Mouse (Mus musculus): ENCODE data around the gene Ier5. TPM values are rescaled to one million over a fixed set of nuclear protein-coding genes. Genes with fewer than 3 reads are reported as not detected.

Gene Ier5
- total and polyA plus RNA-seq, 2 experiments, result 2.6 to 2.8 TPM

- H3K9ac ChIP-seq (ENCODE audit: low read depth, low read length), result no peak overlapping the region
- no peak overlapping the region for H3K27ac ChIP-seq (replicated peaks; ENCODE audit: insufficient read depth, low read depth, low read length)
- 91% methylated on average over 1 of the region's 1 CpGs for WGBS
- no peaks in the 10 kb centered on the region for H3K36me3 ChIP-seq (ENCODE audit: control insufficient read depth, insufficient read depth, low read length)
- TF ChIP-seq POLR2A (IDR thresholded peaks at IDR 0.05; ENCODE audit: extremely low read depth, insufficient read depth, low read length) (no peak), CTCF (IDR thresholded peaks at IDR 0.05; ENCODE audit: low read depth, low read length) (no peak)
- H3K4me3 ChIP-seq (ENCODE audit: insufficient read depth, low read depth, low read length), result no peak overlapping the region
- H3K4me1 ChIP-seq (ENCODE audit: control insufficient read depth, insufficient read depth, low read length), result peaks cover 2% of the 10 kb centered on the region; the same call in 1 of the 2 replicates
- no peak for DNase-seq (ENCODE audit: extremely low read depth, low read depth, low spot score)
- no peaks in the 10 kb centered on the region for H3K79me2 ChIP-seq (ENCODE audit: control insufficient read depth, insufficient read depth, low read length)
- H3K27me3 ChIP-seq (ENCODE audit: control insufficient read depth, insufficient read depth, low read length), result no peaks in the 10 kb centered on the region
Observed at GRCm38 (mm10) chr1:155119719-155120118, 20.3 kb upstream of the Ier5 start.

- 0 out of 2 replicates have a peak, but pooled peaks cover 2% of the 10 kb centered on the region for H3K4me1 ChIP-seq (ENCODE audit: control insufficient read depth, insufficient read depth, low read length)
- no peaks in the 10 kb centered on the region for H3K79me2 ChIP-seq (ENCODE audit: control insufficient read depth, insufficient read depth, low read length)
- WGBS, result 9% methylated on average over 3 of the region's 3 CpGs
- no peaks in the 10 kb centered on the region for H3K27me3 ChIP-seq (ENCODE audit: control insufficient read depth, insufficient read depth, low read length)
- H3K36me3 ChIP-seq (ENCODE audit: control insufficient read depth, insufficient read depth, low read length), result no peaks in the 10 kb centered on the region
- H3K9ac ChIP-seq (ENCODE audit: low read depth, low read length), result no peak overlapping the region
- no peak overlapping the region for H3K27ac ChIP-seq (replicated peaks; ENCODE audit: insufficient read depth, low read depth, low read length)
- peak; percentile 59 for DNase-seq (ENCODE audit: extremely low read depth, low read depth, low spot score)
- no peak overlapping the region for H3K4me3 ChIP-seq (ENCODE audit: insufficient read depth, low read depth, low read length)
- TF ChIP-seq CTCF (IDR thresholded peaks at IDR 0.05; ENCODE audit: low read depth, low read length) (no peak), POLR2A (IDR thresholded peaks at IDR 0.05; ENCODE audit: extremely low read depth, insufficient read depth, low read length) (no peak)
Observed at GRCm38 (mm10) chr1:155113946-155114345, 14.5 kb upstream of the Ier5 start.

GRCm38 (mm10) chr1:155112875-155113274 is 13.4 kb upstream of the Ier5 start:
- Histone ChIP-seq H3K9ac (ENCODE audit: low read depth, low read length) (no peak overlapping the region), H3K4me1 (ENCODE audit: control insufficient read depth, insufficient read depth, low read length) (peaks cover 6% of the 10 kb centered on the region), H3K27me3 (ENCODE audit: control insufficient read depth, insufficient read depth, low read length) (no peaks in the 10 kb centered on the region), H3K4me3 (ENCODE audit: insufficient read depth, low read depth, low read length) (no peak overlapping the region), H3K79me2 (ENCODE audit: control insufficient read depth, insufficient read depth, low read length) (no peaks in the 10 kb centered on the region), H3K27ac (replicated peaks; ENCODE audit: insufficient read depth, low read depth, low read length) (no peak overlapping the region), H3K36me3 (ENCODE audit: control insufficient read depth, insufficient read depth, low read length) (no peaks in the 10 kb centered on the region)
- DNase-seq (ENCODE audit: extremely low read depth, low read depth, low spot score), result no peak
- 96% methylated on average over 1 of the region's 1 CpGs for WGBS
- TF ChIP-seq CTCF (IDR thresholded peaks at IDR 0.05; ENCODE audit: low read depth, low read length) (no peak), POLR2A (IDR thresholded peaks at IDR 0.05; ENCODE audit: extremely low read depth, insufficient read depth, low read length) (no peak)

GRCm38 (mm10) chr1:155112118-155112517 is 12.7 kb upstream of the Ier5 start:
- H3K36me3 ChIP-seq (ENCODE audit: control insufficient read depth, insufficient read depth, low read length), result no peaks in the 10 kb centered on the region
- 51% methylated on average over 4 of the region's 4 CpGs for WGBS
- TF ChIP-seq CTCF (IDR thresholded peaks at IDR 0.05; ENCODE audit: low read depth, low read length), result no peak
- no peak for TF ChIP-seq POLR2A (IDR thresholded peaks at IDR 0.05; ENCODE audit: extremely low read depth, insufficient read depth, low read length)
- no peaks in the 10 kb centered on the region for H3K27me3 ChIP-seq (ENCODE audit: control insufficient read depth, insufficient read depth, low read length)
- no peak for DNase-seq (ENCODE audit: extremely low read depth, low read depth, low spot score)
- no peak overlapping the region for H3K9ac ChIP-seq (ENCODE audit: low read depth, low read length)
- no peaks in the 10 kb centered on the region for H3K79me2 ChIP-seq (ENCODE audit: control insufficient read depth, insufficient read depth, low read length)
- H3K27ac ChIP-seq (replicated peaks; ENCODE audit: insufficient read depth, low read depth, low read length), result no peak overlapping the region
- H3K4me1 ChIP-seq (ENCODE audit: control insufficient read depth, insufficient read depth, low read length), result peaks cover 6% of the 10 kb centered on the region
- no peak overlapping the region for H3K4me3 ChIP-seq (ENCODE audit: insufficient read depth, low read depth, low read length)

GRCm38 (mm10) chr1:155111491-155111890 is 12.1 kb upstream of the Ier5 start:
- Histone ChIP-seq H3K79me2 (ENCODE audit: control insufficient read depth, insufficient read depth, low read length) (no peaks in the 10 kb centered on the region), H3K9ac (ENCODE audit: low read depth, low read length) (no peak overlapping the region), H3K4me3 (ENCODE audit: insufficient read depth, low read depth, low read length) (no peak overlapping the region), H3K27ac (replicated peaks; ENCODE audit: insufficient read depth, low read depth, low read length) (no peak overlapping the region), H3K4me1 (ENCODE audit: control insufficient read depth, insufficient read depth, low read length) (peaks cover 6% of the 10 kb centered on the region), H3K36me3 (ENCODE audit: control insufficient read depth, insufficient read depth, low read length) (no peaks in the 10 kb centered on the region), H3K27me3 (ENCODE audit: control insufficient read depth, insufficient read depth, low read length) (no peaks in the 10 kb centered on the region)
- TF ChIP-seq POLR2A (IDR thresholded peaks at IDR 0.05; ENCODE audit: extremely low read depth, insufficient read depth, low read length) (no peak), CTCF (IDR thresholded peaks at IDR 0.05; ENCODE audit: low read depth, low read length) (no peak)
- 82% methylated on average over 6 of the region's 6 CpGs for WGBS
- no peak for DNase-seq (ENCODE audit: extremely low read depth, low read depth, low spot score)

GRCm38 (mm10) chr1:155109387-155110350 is 10.2 kb upstream of the Ier5 start:
- DNase-seq (ENCODE audit: extremely low read depth, low read depth, low spot score), result peak; percentile 41
- TF ChIP-seq CTCF (IDR thresholded peaks at IDR 0.05; ENCODE audit: low read depth, low read length) (no peak), POLR2A (IDR thresholded peaks at IDR 0.05; ENCODE audit: extremely low read depth, insufficient read depth, low read length) (no peak)
- Histone ChIP-seq H3K9ac (ENCODE audit: low read depth, low read length) (no peak overlapping the region), H3K36me3 (ENCODE audit: control insufficient read depth, insufficient read depth, low read length) (no peaks in the 10 kb centered on the region), H3K4me3 (ENCODE audit: insufficient read depth, low read depth, low read length) (no peak overlapping the region), H3K79me2 (ENCODE audit: control insufficient read depth, insufficient read depth, low read length) (no peaks in the 10 kb centered on the region), H3K27ac (replicated peaks; ENCODE audit: insufficient read depth, low read depth, low read length) (no peak overlapping the region), H3K4me1 (ENCODE audit: control insufficient read depth, insufficient read depth, low read length) (peaks cover 6% of the 10 kb centered on the region), H3K27me3 (ENCODE audit: control insufficient read depth, insufficient read depth, low read length) (no peaks in the 10 kb centered on the region)
- 50% methylated on average over 18 of the region's 18 CpGs for WGBS

All from liver, adult 2 months (tissue).